Mouse (Mus musculus) c-Kit-positive CD71-positive TER-119-positive erythroid progenitor cells, embryonic 14.5 days (primary cell): Measurements from ENCODE around the gene Dclk1.

ENCODE experiments used
- DNase-seq: peaks from one replicate; pipeline ENCODE4 v3.0.0-alpha.2; 2013; ENCODE audit warnings: low spot score

Gene Dclk1

DNA sequence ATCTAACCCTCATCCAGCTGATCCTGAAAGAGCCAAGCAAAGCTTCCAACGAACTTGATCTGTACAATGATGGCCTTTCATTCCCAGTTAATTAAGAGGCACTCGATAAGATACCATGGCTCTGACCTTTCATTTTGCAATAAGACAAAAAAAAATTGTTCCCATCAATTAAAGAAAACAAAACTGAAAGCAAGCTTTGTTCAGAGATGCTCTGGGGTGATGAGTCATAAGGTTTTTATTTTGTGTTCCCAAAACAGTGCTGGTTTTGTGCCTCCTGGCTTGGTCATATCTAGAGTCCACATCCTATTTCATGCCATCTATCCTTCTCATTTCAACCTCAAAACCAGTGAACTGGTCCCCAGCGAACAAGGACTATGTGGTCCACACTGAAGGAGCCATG, 91.3 kb downstream of the Dclk1 start:
- DNase-seq: no peak

DNA sequence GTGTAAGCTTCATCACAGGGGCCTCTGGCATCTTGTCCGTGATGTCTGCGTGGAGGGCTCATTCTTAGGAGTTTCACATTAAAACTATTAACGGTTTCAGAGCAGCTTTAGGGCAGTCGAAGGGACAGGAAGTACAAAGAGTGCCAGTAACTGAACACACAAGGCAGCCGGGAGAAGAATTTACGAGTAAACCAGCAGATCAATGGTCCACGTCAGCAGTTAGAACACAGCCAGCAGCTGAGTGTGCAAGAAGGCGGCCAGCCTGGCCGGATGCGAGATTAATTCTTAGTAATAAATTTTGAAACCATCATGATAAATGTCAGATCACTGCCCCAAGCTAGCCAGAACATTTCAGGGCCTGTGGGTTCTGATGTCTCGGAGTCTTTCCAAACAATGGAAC, 94.7 kb downstream of the Dclk1 start:
- DNase-seq: no peak

GRCm38 (mm10) chr3:55337671-55338070, 95.5 kb downstream of the Dclk1 start:
- no peak for DNase-seq

DNA sequence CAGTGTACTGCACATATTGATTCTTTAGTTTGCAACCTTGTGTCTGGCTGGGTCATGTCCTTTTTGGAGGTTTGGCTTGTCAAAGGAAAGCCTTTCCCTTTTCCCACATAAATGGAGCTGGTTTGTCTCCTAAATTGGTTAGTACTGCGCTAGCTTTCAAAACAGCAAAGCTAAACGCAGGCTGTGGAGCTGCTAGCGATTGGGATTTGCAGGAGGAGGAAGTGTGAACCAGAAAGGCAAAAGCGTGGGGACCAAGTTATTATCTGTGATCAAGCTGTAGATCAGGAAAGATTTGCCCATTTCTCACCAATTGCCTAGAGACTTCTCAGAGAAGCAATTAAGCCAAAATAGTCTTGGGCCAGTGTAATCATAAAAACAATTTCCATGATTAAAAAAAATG, 100.3 kb downstream of the Dclk1 start:
- no peak for DNase-seq

GRCm38 (mm10) chr3:55347371-55348025, 105.3 kb downstream of the Dclk1 start:
- no peak for DNase-seq

DNA sequence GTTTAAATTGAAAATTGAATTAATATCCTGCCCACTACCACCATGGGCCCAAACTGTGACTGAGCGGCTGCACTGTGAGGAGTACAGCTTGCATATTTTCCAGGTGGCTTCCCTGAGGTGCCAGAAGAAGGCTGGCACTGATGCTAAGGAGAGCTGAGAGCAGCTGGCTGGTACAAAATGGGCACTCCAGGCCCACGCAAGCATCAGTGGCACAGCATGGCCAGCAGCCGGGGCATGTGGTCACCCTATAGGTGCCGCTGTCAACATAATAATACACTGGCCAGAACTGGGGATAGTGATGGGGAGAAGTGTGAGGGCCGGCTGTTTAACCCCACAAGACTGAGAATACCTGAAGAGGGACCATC, 105.8 kb downstream of the Dclk1 start:
- no peak for DNase-seq

GRCm38 (mm10) chr3:55350194-55350593, 108.0 kb downstream of the Dclk1 start:
- DNase-seq: no peak

DNA sequence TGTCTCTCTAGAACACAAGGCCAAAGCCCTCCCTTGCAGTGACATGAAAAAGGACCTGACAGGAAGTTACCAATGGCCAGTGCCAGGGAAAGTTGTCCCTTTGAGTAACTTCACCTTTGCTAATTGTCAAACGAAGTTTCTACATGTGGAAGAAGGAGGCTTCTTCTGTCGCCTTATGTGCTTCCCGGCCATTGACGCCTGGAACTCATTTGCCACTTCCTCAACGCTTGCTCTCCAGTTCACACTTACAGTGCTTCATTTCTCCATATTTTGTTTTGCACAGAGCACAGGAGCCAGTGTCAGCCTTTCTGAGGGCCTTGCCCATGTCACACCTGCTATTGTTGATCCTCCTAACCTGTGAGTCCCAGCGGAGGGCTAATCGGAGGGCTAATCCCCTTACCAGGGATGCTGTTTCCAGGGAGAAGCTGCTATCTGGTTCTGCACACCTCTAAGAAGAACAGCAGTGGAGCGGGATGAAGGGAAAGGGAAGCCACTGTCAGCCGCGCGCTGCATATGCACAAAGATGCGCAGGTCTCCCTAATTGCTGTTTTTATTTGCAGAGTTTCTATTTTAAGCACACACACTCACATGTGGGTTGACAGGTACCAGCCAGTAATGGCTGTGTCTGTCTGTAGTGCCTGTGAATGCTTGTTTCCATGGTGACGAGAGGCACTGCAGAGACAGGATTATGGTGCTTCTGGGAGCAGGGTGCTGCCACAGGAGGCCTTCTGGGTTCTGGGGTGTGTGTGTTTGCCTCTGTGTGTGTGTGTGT, 109.3 kb downstream of the Dclk1 start:
- no peak for DNase-seq

DNA sequence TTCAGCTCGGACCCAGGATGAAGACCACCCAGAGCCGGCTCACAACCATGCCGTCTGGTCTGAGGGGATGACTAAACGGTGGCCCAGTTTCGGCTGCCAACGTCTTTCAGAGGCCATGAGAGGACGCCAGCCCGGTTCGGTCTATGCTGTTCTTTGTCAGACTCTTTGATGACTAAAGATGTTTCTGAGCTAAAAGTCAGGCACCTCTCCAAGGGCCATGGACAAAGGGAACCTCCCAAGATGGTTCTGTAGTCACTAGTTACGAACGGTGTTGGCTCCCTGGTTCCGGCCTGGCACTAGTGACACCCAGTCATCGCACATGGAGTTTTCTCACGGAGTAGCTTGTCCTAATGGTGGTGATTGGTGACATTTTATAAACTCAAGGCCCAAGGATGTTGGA, 110.4 kb downstream of the Dclk1 start:
- DNase-seq: no peak

- DNase-seq: no peak
These were observed 111.0 kb downstream of the Dclk1 start for GRCm38 (mm10) chr3:55353169-55353568.

DNA sequence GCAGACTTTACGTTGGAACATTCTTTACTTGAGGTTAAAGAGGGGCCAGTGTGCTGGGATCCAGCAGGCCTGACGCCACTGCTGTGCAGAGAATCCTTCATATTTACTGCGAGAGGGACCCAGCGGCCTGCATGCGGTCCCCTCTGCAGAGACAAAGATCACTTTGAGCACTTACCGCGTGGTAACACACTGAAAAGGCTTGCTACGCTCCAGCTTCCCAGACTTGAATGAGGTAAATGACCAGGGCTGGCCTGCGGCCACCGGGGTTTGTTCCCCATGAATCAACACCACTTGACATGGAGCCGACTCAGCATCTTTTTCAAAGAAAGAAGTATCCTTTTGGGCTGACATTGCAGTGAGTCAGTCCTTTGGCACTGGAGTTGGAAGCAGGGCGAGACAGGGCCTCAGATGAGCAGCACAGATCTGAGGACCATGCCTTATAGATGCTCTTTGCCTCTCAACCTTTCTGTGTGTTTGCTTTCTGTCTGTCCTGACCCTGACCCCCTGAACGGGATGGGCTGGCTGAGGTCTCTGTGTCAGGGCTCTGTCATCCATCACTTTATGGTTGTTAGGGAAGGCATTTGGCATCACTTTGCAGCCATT, 111.8 kb downstream of the Dclk1 start:
- no peak for DNase-seq

DNA sequence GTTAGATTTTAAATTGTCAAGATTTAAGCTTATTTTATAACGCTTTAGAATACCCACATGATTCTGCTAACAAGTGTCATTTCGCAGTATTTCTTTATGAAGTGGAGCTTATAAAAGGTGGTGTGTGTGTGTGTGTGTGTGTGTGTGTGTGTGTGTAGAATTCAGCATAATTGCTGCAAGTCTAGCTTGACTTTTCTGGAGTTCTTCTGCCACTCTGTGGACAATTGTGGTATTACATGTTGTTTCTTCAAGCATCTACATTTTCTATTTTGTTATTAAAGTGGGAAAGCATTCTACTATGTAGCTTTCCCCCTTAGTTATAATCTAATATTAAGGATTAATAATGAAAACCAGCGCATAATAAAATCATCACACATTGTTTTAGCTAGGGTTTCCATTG, 112.6 kb downstream of the Dclk1 start:
- DNase-seq: peak; percentile 11

- DNase-seq: no peak
These were observed 116.3 kb downstream of the Dclk1 start for GRCm38 (mm10) chr3:55358486-55358885.

DNA sequence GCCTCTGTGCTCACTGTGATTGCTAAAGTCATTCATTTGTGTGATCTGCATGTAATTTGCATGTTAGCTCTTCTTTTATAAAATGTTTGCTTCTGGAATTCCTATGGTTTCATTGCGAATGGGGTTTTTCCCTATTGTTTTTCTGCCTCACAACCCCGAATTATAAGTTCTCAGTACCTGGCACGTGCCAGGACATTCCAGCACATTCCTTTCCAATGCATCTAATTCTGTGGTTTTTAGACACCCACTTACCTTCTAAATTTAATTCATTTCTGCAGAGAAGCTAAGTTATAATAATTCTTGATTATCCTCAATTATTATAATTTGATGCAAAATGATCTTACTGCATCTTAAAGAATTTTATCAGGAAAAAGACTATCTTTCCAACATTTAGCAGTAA, 118.7 kb downstream of the Dclk1 start:
- no peak for DNase-seq

DNA sequence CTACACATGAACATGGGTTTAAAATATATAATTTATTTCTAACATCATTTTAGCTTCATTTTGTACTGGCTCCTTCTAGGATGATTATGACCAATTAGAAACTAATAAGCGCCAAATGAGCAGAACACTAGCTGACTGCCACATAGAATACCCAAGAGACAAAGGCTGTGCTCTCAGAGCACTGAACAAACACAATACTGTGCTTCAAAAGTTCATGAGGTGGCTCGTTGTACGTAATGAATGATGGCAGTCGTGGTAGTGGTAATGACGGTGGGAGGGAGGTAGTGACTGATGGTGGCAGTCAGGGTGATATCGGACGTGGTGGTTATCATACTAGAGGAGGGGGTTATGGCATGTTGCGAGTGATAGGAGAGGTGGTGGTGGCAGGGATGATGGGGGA, 125.0 kb downstream of the Dclk1 start:
- no peak for DNase-seq

GRCm38 (mm10) chr3:55369156-55369555, 127.0 kb downstream of the Dclk1 start:
- DNase-seq: no peak

DNA sequence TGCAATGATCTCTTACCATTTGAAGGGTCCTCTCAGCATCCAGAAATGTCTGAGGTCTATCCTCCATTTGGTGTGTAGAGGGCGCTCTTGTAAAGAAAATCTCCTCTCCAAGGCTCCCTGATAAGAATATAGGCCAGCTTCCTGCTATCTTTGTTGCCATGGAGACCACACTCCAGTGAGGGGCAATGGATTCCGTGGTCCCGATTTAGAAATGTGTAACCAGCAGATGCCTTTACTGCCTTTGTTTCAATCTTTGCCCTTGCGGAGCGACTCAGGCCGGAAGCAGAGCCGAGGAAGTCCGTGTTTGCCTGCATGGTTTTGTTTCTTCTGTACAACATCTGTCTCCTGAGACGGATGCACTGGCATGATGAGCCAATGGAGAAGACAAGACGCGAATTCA, 131.5 kb downstream of the Dclk1 start:
- DNase-seq: no peak

- DNase-seq: no peak
These were observed 136.4 kb downstream of the Dclk1 start for GRCm38 (mm10) chr3:55378591-55378990.

- no peak for DNase-seq
These were observed 138.3 kb downstream of the Dclk1 start for GRCm38 (mm10) chr3:55380471-55380870.

DNA sequence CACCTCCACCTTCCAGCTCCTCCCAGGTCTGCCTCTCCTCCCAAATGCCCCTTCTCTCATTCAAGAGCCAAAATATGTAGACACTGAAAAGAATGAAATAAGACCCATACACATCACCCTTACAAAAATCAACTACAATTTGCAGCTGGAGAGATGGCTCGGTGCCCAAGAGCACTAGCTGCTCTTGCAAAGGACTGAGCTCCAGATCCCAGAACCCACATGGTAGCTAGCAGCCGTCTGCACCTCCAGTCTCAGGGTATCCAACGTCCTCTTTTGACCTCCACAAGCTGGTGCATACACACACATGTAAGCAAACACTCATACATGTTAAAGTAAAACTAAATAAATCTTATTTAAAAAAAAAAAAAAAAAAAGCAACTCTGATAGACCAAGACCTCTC, 150.4 kb downstream of the Dclk1 start:
- no peak for DNase-seq

DNA sequence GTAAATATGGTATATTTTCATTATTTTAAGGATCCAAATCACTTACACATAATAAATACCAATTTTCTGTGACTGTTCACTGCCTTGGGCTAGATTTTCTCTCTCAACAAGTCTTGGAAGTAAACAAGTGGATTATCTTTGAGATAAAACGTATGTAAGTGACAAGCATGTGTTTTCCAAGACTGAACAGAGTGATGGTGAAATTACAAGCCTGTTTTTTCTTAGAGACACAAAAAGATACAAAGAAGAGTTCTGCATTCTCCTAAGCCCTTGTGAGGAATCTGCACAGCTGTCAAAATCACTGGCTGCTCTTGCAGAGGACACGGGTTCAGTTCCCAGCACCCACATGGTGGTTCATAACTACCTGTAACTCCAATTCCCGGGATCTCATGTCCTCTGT, 151.4 kb downstream of the Dclk1 start:
- DNase-seq: no peak

GRCm38 (mm10) chr3:55396792-55397191, 154.6 kb downstream of the Dclk1 start:
- DNase-seq: no peak
